Mouse (Mus musculus): ENCODE measurements at regions not wholly inside any gene's neighbourhood (a gene's known extent, or its start where the extent isn't known, plus 50 kb on each side); places are given as distances from the start of the nearest gene placed in this dataset.

- no peak overlapping the region for H3K4me2 ChIP-seq
- H3K27ac ChIP-seq (replicated peaks): no peak overlapping the region
- no peak for ATAC-seq (ENCODE audit: insufficient read depth)
- no peaks in the 10 kb centered on the region for H3K36me3 ChIP-seq (replicated peaks)
- H3K9ac ChIP-seq: no peak overlapping the region
- H3K4me1 ChIP-seq (replicated peaks): no peaks in the 10 kb centered on the region
- H3K4me3 ChIP-seq (replicated peaks): no peak overlapping the region
- H3K9me3 ChIP-seq (replicated peaks): no peaks in the 10 kb centered on the region
- H3K27me3 ChIP-seq: no peaks in the 10 kb centered on the region
Measured at GRCm38 (mm10) chr13:5511784-5512183, 349.5 kb upstream of the Klf6 start.

DNA sequence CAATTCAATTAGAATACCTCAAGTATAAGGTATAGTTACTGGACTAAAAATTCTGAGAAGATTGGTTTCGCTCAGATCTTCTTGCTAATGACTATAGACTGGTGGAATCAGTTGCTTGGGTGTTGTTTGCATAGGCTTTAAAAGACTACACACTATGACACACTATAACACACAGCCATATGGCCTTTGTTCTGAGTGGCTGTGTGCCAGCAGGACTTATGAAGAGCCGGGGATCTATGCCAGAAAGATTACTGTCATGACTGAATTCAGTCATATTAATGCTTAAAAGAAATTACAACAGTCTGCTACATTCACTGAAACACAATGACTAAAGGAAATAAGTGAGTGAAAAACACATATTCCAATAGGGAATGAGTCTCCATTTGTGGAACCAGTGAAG is 345.7 kb upstream of the Klf6 start:
- Histone ChIP-seq H3K4me3 (replicated peaks) (no peak overlapping the region), H3K9me3 (replicated peaks) (no peaks in the 10 kb centered on the region), H3K9ac (no peak overlapping the region), H3K4me2 (no peak overlapping the region), H3K27me3 (no peaks in the 10 kb centered on the region), H3K27ac (replicated peaks) (no peak overlapping the region), H3K4me1 (replicated peaks) (no peaks in the 10 kb centered on the region), H3K36me3 (replicated peaks) (no peaks in the 10 kb centered on the region)
- 54% methylated on average over 2 of the region's 2 CpGs for WGBS (ENCODE audit: insufficient replicate concordance)
- no peak for ATAC-seq (ENCODE audit: insufficient read depth)

- no peak overlapping the region for H3K27ac ChIP-seq (replicated peaks)
- no peaks in the 10 kb centered on the region for H3K4me1 ChIP-seq (replicated peaks)
- H3K9me3 ChIP-seq (replicated peaks): no peaks in the 10 kb centered on the region
- no peak for ATAC-seq (ENCODE audit: insufficient read depth)
- no peaks in the 10 kb centered on the region for H3K36me3 ChIP-seq (replicated peaks)
- H3K9ac ChIP-seq: no peak overlapping the region
- H3K4me3 ChIP-seq (replicated peaks): no peak overlapping the region
- H3K27me3 ChIP-seq: no peaks in the 10 kb centered on the region
- 68% methylated on average over 2 of the region's 2 CpGs for WGBS (ENCODE audit: insufficient replicate concordance)
- no peak overlapping the region for H3K4me2 ChIP-seq
Measured at GRCm38 (mm10) chr13:5516088-5516487, 345.2 kb upstream of the Klf6 start.

- Histone ChIP-seq H3K4me1 (replicated peaks) (no peaks in the 10 kb centered on the region), H3K9me3 (replicated peaks) (no peaks in the 10 kb centered on the region), H3K4me2 (no peak overlapping the region), H3K27me3 (no peaks in the 10 kb centered on the region), H3K9ac (no peak overlapping the region), H3K36me3 (replicated peaks) (no peaks in the 10 kb centered on the region), H3K27ac (replicated peaks) (no peak overlapping the region), H3K4me3 (replicated peaks) (no peak overlapping the region)
- ATAC-seq (ENCODE audit: insufficient read depth): no peak
- WGBS (ENCODE audit: insufficient replicate concordance): 53% methylated on average over 1 of the region's 1 CpGs
Measured at GRCm38 (mm10) chr13:5519181-5519580, 342.1 kb upstream of the Klf6 start.

DNA sequence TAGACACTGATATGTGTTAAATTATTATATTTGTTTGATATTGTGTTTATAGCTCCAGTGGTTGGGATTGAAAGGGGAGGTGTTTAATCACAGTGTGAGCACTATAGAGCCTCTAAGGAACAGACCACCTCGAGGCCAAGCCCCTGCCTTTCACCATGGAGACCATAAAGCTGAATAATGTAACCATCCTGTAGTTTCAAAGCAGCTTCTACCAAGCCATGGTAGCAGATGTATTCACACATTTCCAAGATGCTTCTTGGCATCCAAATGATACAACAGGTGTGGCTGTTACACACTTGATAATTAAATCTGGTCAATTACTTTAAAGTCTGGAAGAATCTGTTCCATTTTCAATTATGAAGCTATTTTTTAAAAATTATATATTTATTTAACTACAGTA is 341.7 kb upstream of the Klf6 start:
- WGBS (ENCODE audit: insufficient replicate concordance): 37% methylated on average over 1 of the region's 1 CpGs
- no peaks in the 10 kb centered on the region for H3K27me3 ChIP-seq
- H3K4me1 ChIP-seq (replicated peaks): no peaks in the 10 kb centered on the region
- H3K27ac ChIP-seq (replicated peaks): no peak overlapping the region
- H3K9ac ChIP-seq: no peak overlapping the region
- ATAC-seq (ENCODE audit: insufficient read depth): no peak
- no peak overlapping the region for H3K4me3 ChIP-seq (replicated peaks)
- H3K36me3 ChIP-seq (replicated peaks): no peaks in the 10 kb centered on the region
- H3K9me3 ChIP-seq (replicated peaks): no peaks in the 10 kb centered on the region
- no peak overlapping the region for H3K4me2 ChIP-seq

DNA sequence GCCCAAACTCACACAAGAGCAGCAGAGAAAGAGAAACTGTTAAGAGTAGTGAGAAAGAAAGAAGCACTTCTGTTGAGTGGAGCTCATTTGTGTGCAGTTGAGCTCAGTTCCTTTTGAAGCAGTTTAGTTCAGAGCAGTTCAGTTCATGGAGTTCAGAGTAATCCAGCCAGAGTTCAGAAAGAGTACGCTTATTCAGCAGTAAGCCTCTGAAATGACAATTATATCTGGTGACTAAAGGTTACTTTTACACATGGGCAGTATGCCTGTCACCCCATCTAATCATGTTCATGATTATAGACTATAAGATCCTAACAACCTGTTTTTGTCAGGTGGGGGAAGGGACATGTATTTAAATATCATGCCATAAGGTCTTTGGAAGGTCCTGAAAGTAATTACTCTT is 333.9 kb upstream of the Klf6 start:
- H3K4me3 ChIP-seq (replicated peaks): no peak overlapping the region
- WGBS (ENCODE audit: insufficient replicate concordance): 59% methylated on average over 1 of the region's 1 CpGs
- no peak for ATAC-seq (ENCODE audit: insufficient read depth)
- H3K9me3 ChIP-seq (replicated peaks): no peaks in the 10 kb centered on the region
- H3K36me3 ChIP-seq (replicated peaks): no peaks in the 10 kb centered on the region
- H3K27me3 ChIP-seq: no peaks in the 10 kb centered on the region
- no peaks in the 10 kb centered on the region for H3K4me1 ChIP-seq (replicated peaks)
- H3K4me2 ChIP-seq: no peak overlapping the region
- H3K27ac ChIP-seq (replicated peaks): no peak overlapping the region
- H3K9ac ChIP-seq: no peak overlapping the region

DNA sequence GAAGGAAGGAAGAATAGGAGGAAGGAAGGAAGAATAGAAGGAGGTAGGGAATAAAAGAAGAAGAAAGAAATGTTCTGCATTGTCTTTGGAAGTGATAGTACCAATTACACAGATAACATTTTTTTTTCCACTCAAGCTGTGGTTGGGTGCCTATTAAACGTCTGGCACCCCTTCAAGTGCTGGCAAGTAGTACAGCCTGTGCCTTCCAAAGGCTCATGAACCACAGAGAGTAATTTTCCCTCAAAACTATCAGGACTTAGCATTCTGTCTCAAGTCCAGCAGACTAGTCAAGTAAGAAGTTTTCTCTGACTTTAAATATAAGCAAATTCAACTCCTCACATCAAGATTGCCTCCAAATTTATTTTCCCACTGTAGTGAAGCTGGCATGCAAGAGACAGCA is 321.0 kb upstream of the Klf6 start:
- Histone ChIP-seq H3K4me2 (no peak overlapping the region), H3K4me3 (replicated peaks) (no peak overlapping the region), H3K27ac (replicated peaks) (no peak overlapping the region), H3K9me3 (replicated peaks) (no peaks in the 10 kb centered on the region), H3K36me3 (replicated peaks) (no peaks in the 10 kb centered on the region), H3K4me1 (replicated peaks) (no peaks in the 10 kb centered on the region), H3K9ac (no peak overlapping the region), H3K27me3 (no peaks in the 10 kb centered on the region)
- no peak for ATAC-seq (ENCODE audit: insufficient read depth)
- WGBS (ENCODE audit: insufficient replicate concordance): 44% methylated on average over 1 of the region's 1 CpGs

DNA sequence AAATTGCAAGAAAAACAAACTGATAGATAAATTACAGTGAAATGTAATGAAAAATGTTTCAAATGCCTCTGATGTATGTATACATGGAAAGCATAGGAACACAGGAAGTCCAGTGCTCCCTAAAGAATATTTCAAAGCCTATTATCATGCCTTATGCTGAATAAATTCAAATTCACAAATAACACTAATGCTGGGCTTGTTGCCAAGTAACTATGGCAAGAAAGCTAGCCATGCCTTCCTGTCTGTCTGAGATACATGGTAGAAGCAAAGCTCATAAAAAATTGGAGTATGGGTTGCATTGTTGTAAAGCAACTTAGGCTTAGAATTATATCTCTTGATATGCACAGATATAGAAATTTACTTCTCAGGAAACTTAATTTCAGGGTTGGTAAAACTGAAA is 315.8 kb upstream of the Klf6 start:
- ATAC-seq (ENCODE audit: insufficient read depth): no peak
- H3K4me3 ChIP-seq (replicated peaks): no peak overlapping the region
- no peaks in the 10 kb centered on the region for H3K27me3 ChIP-seq
- H3K36me3 ChIP-seq (replicated peaks): no peaks in the 10 kb centered on the region
- H3K9ac ChIP-seq: no peak overlapping the region
- no peaks in the 10 kb centered on the region for H3K4me1 ChIP-seq (replicated peaks)
- H3K9me3 ChIP-seq (replicated peaks): no peaks in the 10 kb centered on the region
- no peak overlapping the region for H3K27ac ChIP-seq (replicated peaks)
- no peak overlapping the region for H3K4me2 ChIP-seq

- H3K4me3 ChIP-seq (replicated peaks): no peak overlapping the region
- 55% methylated on average over 2 of the region's 2 CpGs for WGBS (ENCODE audit: insufficient replicate concordance)
- no peaks in the 10 kb centered on the region for H3K4me1 ChIP-seq (replicated peaks)
- H3K9me3 ChIP-seq (replicated peaks): no peaks in the 10 kb centered on the region
- ATAC-seq (ENCODE audit: insufficient read depth): no peak
- no peaks in the 10 kb centered on the region for H3K27me3 ChIP-seq
- no peaks in the 10 kb centered on the region for H3K36me3 ChIP-seq (replicated peaks)
- no peak overlapping the region for H3K27ac ChIP-seq (replicated peaks)
- H3K9ac ChIP-seq: no peak overlapping the region
- no peak overlapping the region for H3K4me2 ChIP-seq
Measured at GRCm38 (mm10) chr13:5546011-5546410, 315.3 kb upstream of the Klf6 start.

GRCm38 (mm10) chr13:5546937-5547336 is 314.3 kb upstream of the Klf6 start:
- ATAC-seq (ENCODE audit: insufficient read depth): no peak
- Histone ChIP-seq H3K9ac (no peak overlapping the region), H3K4me1 (replicated peaks) (no peaks in the 10 kb centered on the region), H3K36me3 (replicated peaks) (no peaks in the 10 kb centered on the region), H3K4me3 (replicated peaks) (no peak overlapping the region), H3K27me3 (no peaks in the 10 kb centered on the region), H3K27ac (replicated peaks) (no peak overlapping the region), H3K9me3 (replicated peaks) (no peaks in the 10 kb centered on the region), H3K4me2 (no peak overlapping the region)
- 64% methylated on average over 1 of the region's 1 CpGs for WGBS (ENCODE audit: insufficient replicate concordance)

DNA sequence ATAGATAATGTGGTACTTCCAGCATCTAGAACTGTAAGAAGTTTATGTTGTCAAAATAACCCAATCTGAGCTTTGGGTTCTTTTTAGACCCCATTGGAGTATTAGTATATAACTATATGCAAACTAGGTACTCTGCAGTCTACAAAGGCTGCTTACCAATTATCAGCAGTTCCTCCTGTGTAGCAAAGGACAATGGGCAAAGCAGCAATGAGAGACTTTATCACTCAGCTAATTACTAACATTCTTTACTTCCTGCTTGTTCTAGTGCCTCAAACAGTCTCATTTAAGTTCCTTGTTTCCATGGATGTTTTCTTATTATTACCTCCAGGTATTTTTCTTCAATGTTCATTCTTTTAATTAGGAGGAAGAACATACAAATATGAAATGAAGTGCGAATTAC is 312.5 kb upstream of the Klf6 start:
- no peaks in the 10 kb centered on the region for H3K27me3 ChIP-seq
- H3K27ac ChIP-seq (replicated peaks): no peak overlapping the region
- ATAC-seq (ENCODE audit: insufficient read depth): no peak
- H3K4me2 ChIP-seq: no peak overlapping the region
- H3K9me3 ChIP-seq (replicated peaks): no peaks in the 10 kb centered on the region
- WGBS (ENCODE audit: insufficient replicate concordance): 61% methylated on average over 1 of the region's 1 CpGs
- H3K36me3 ChIP-seq (replicated peaks): no peaks in the 10 kb centered on the region
- no peak overlapping the region for H3K9ac ChIP-seq
- H3K4me1 ChIP-seq (replicated peaks): no peaks in the 10 kb centered on the region
- no peak overlapping the region for H3K4me3 ChIP-seq (replicated peaks)

- 69% methylated on average over 4 of the region's 4 CpGs for WGBS (ENCODE audit: insufficient replicate concordance)
- Histone ChIP-seq H3K36me3 (replicated peaks) (no peaks in the 10 kb centered on the region), H3K9ac (no peak overlapping the region), H3K4me3 (replicated peaks) (no peak overlapping the region), H3K4me2 (no peak overlapping the region), H3K27me3 (no peaks in the 10 kb centered on the region), H3K9me3 (replicated peaks) (no peaks in the 10 kb centered on the region), H3K27ac (replicated peaks) (no peak overlapping the region), H3K4me1 (replicated peaks) (no peaks in the 10 kb centered on the region)
- ATAC-seq (ENCODE audit: insufficient read depth): no peak
Measured at GRCm38 (mm10) chr13:5549175-5549574, 312.1 kb upstream of the Klf6 start.
